Mouse (Mus musculus) B cell, adult 67 days (primary cell): Measurements from ENCODE around the gene Gm17332. TPM values are rescaled to one million over a fixed set of nuclear protein-coding genes. Genes with fewer than 3 reads are reported as not detected.

Source experiments
- total RNA-seq, 2 experiments: library from RNA; stranded (reverse); gene quantifications; 4 replicates each; pipeline ENCODE4 v1.2.4; 2023

Gene Gm17332
- not detected for total RNA-seq

GRCm38 (mm10) chr11:31182362-31182761, at the start of gene Gm17332:
Gene Gm17332, minus strand, starts transcription at chr11:31182462.

Other genes with a start within 250 kb of the Gm17332 start
- gene Erlec1, start 228.1 kb downstream of the Gm17332 start, total RNA-seq = 10 to 100 TPM; 29.7 to 32.0 TPM
- gene Chac2, start 196.1 kb downstream of the Gm17332 start, total RNA-seq = 1 to 10 TPM; 2.6 to 2.8 TPM
- not detected for gene Stc2, start 187.6 kb upstream of the Gm17332 start, total RNA-seq